Mouse (Mus musculus) olfactory bulb, adult 2 months (tissue): ENCODE measurements at regions not wholly inside any gene's neighbourhood (a gene's known extent, or its start where the extent isn't known, plus 50 kb on each side); places are given as distances from the start of the nearest gene placed in this dataset.

Experiments used
- CTCF ChIP-seq: fragments of 200-500 bp; IDR thresholded peaks from 2 replicates; pipeline ENCODE4 v1.5.1; 2012; ENCODE audit warnings: low read depth, mild to moderate bottlenecking, low read length, moderate library complexity; ENCODE audit not compliant: insufficient read depth
- POLR2A ChIP-seq: fragments of 200-500 bp; IDR thresholded peaks from 2 replicates; pipeline ENCODE4 v1.6.1; 2012; ENCODE audit warnings: mild to moderate bottlenecking, low read depth, low read length, moderate library complexity; ENCODE audit not compliant: insufficient read depth

- TF ChIP-seq CTCF (no peak), POLR2A (no peak)
Measured at GRCm38 (mm10) chr4:105961686-105962360, 172.2 kb downstream of the Gm12728 start.
